Comparison of ENCODE assay signal across 8 mouse cellular contexts in genomic region chr4:145246173-145247011, GRCm38 (mm10). TPM values are rescaled to one million over a fixed set of nuclear protein-coding genes. Genes with fewer than 3 reads are reported as not detected.
DNase-seq lines count a peak whose midpoint lies in the region; ATAC-seq and TF ChIP-seq lines count a peak whose summit lies in the region.

TSS of gene Tnfrsf1b (minus strand) at chr4:145246870.

- no peaks in the 10 kb centered on the region for H3K9me3 ChIP-seq in hindbrain, embryonic 14.5 days (ENCODE audit: control insufficient read depth, low read length)
- H3K9me3 ChIP-seq in midbrain, postnatal 0 days (ENCODE audit: low read length) = no peaks in the 10 kb centered on the region

- peak within 1 kb of the TSS; percentile 46 for H3K4me3 ChIP-seq in hindbrain, embryonic 14.5 days (replicated peaks; ENCODE audit: low read length)
- peak within 1 kb of the TSS; percentile 93 for H3K4me3 ChIP-seq in liver, adult 2 months (ENCODE audit: insufficient read depth, low read depth, low read length)
- peak within 1 kb of the TSS; percentile 41 for H3K4me3 ChIP-seq in midbrain, postnatal 0 days (ENCODE audit: low read depth, low read length)

- peaks cover 31% of the 10 kb centered on the region for H3K27me3 ChIP-seq in hindbrain, embryonic 14.5 days (ENCODE audit: control insufficient read depth, insufficient read depth, low read length)
- H3K27me3 ChIP-seq in liver, adult 2 months (ENCODE audit: control insufficient read depth, insufficient read depth, low read length) = no peaks in the 10 kb centered on the region
- 0 out of 2 replicates have a peak, but pooled peaks cover 5% of the 10 kb centered on the region for H3K27me3 ChIP-seq in midbrain, postnatal 0 days (ENCODE audit: insufficient read depth, low read length)

- H3K79me2 ChIP-seq in liver, adult 2 months (ENCODE audit: control insufficient read depth, insufficient read depth, low read length) = peaks cover 39% of the 10 kb centered on the region

- DNase-seq in CD4-positive helper T cell, adult 2 months (ENCODE audit: low read depth, low spot score) = peak; percentile 84
- DNase-seq in adrenal gland, postnatal 14 days = peak; percentile 76
- peak; percentile 54 for DNase-seq in gastrocnemius, adult 18-20 months (ENCODE audit: low spot score)
- DNase-seq in hindbrain, embryonic 14.5 days (ENCODE audit: low spot score) = no peak
- peak; percentile 76 for DNase-seq in liver, adult 2 months (ENCODE audit: extremely low read depth, low read depth, low spot score)
- peak; percentile 18 for DNase-seq in midbrain, postnatal 0 days (ENCODE audit: low spot score)
- DNase-seq in thymus, adult 18-20 months = peak; percentile 54 to 56
- no peak for DNase-seq in cerebellum, adult 8-10 months

- under 1% methylated on average over 47 of the region's 47 CpGs for WGBS in hindbrain, embryonic 14.5 days
- WGBS in liver, adult 2 months = under 1% methylated on average over 47 of the region's 47 CpGs
- WGBS in midbrain, postnatal 0 days = 1% methylated on average over 47 of the region's 47 CpGs

- 0 out of 2 replicates have a peak, but pooled peaks have one; percentile 10 for TF ChIP-seq CTCF in liver, adult 2 months (IDR thresholded peaks at IDR 0.05; ENCODE audit: low read depth, low read length)
- no peak for TF ChIP-seq CTCF in midbrain, postnatal 0 days (IDR thresholded peaks at IDR 0.05)

- peak; percentile 97 for TF ChIP-seq POLR2A in liver, adult 2 months (IDR thresholded peaks at IDR 0.05; ENCODE audit: extremely low read depth, insufficient read depth, low read length)

- peak within 1 kb of the TSS; percentile 79 for H3K4me2 ChIP-seq in hindbrain, embryonic 14.5 days (replicated peaks)
- peak within 1 kb of the TSS; percentile 74 for H3K4me2 ChIP-seq in midbrain, postnatal 0 days (ENCODE audit: low read depth, low read length, poor library complexity, severe bottlenecking)

- no peaks in the 10 kb centered on the region for H3K36me3 ChIP-seq in hindbrain, embryonic 14.5 days (replicated peaks; ENCODE audit: control insufficient read depth, insufficient read depth)
- no peaks in the 10 kb centered on the region for H3K36me3 ChIP-seq in liver, adult 2 months (ENCODE audit: control insufficient read depth, insufficient read depth, low read length)
- no peaks in the 10 kb centered on the region for H3K36me3 ChIP-seq in midbrain, postnatal 0 days (ENCODE audit: insufficient read depth, low read length)

- peak; percentile 73 for ATAC-seq in hindbrain, embryonic 14.5 days (ENCODE audit: low FRiP score)
- peak; percentile 59 for ATAC-seq in midbrain, postnatal 0 days (ENCODE audit: low FRiP score)

- no peak within 1 kb of the TSS for H3K27ac ChIP-seq in hindbrain, embryonic 14.5 days
- peak within 1 kb of the TSS; percentile 92 for H3K27ac ChIP-seq in liver, adult 2 months (replicated peaks; ENCODE audit: insufficient read depth, low read depth, low read length)
- no peak within 1 kb of the TSS for H3K27ac ChIP-seq in midbrain, postnatal 0 days (ENCODE audit: low read depth, low read length)

- peaks cover 11% of the 10 kb centered on the region; the same call in 1 of the 2 replicates for H3K4me1 ChIP-seq in hindbrain, embryonic 14.5 days (replicated peaks; ENCODE audit: control insufficient read depth, insufficient read depth, low read length)
- peaks cover 27% of the 10 kb centered on the region for H3K4me1 ChIP-seq in liver, adult 2 months (ENCODE audit: control insufficient read depth, insufficient read depth, low read length)
- no peaks in the 10 kb centered on the region for H3K4me1 ChIP-seq in midbrain, postnatal 0 days (ENCODE audit: insufficient read depth, low read length)

- H3K9ac ChIP-seq in hindbrain, embryonic 14.5 days = peak within 1 kb of the TSS; percentile 64
- H3K9ac ChIP-seq in liver, adult 2 months (ENCODE audit: low read depth, low read length) = peak within 1 kb of the TSS; percentile 95
- H3K9ac ChIP-seq in midbrain, postnatal 0 days (replicated peaks; ENCODE audit: low read length, poor library complexity, severe bottlenecking) = peak within 1 kb of the TSS; percentile 57

RNA-seq across cellular contexts. Expression of gene Tnfrsf1b, which starts in this region (rescaled TPM):
- total RNA-seq in adrenal gland, postnatal 14 days (2021) = 6.3 and 9.0 TPM in 2 replicates
- total RNA-seq in gastrocnemius, adult 18-20 months (2021) = 1 to 10 TPM; 1.5 to 2.9 TPM
- polyA plus RNA-seq in hindbrain, embryonic 14.5 days (2014; fragmentation: Nextera tagmentation; extraction: Ambion mirVana) = 4.4 and 4.7 TPM in 2 replicates
- total RNA-seq in liver, adult 2 months (2014; rRNA removed) = 10.8 and 14.9 TPM in 2 replicates
- 16.8 and 16.9 TPM in 2 replicates for polyA plus RNA-seq in liver, adult 2 months (2012; rRNA removed)
- total RNA-seq in midbrain, postnatal 0 days (2014; rRNA removed) = 7.1 and 7.5 TPM in 2 replicates
- polyA plus RNA-seq in midbrain, postnatal 0 days (2015; fragmentation: Nextera tagmentation; extraction: Ambion mirVana) = 2.6 and 2.8 TPM in 2 replicates

Comparison
In these comparisons a context has a peak if more than half of its experiments do, and no peak if none do; other contexts are left out.
1. DNase-seq: peak in CD4-positive helper T cell, adult 2 months (single experiment), adrenal gland, postnatal 14 days (single experiment), gastrocnemius, adult 18-20 months (single experiment), liver, adult 2 months (single experiment), midbrain, postnatal 0 days (single experiment) and thymus, adult 18-20 months (2 of 2); none in hindbrain, embryonic 14.5 days (single experiment) and cerebellum, adult 8-10 months (single experiment).
2. H3K4me3 ChIP-seq: peak in every context shown above with its lines; median percentile 93 in liver, adult 2 months; 46 in hindbrain, embryonic 14.5 days; 41 in midbrain, postnatal 0 days.
3. Peak in every context shown above with its lines, with median percentiles within 50 percentile points of each other: H3K9ac ChIP-seq.